Mouse (Mus musculus) natural killer cell, adult 2 months (primary cell): ENCODE results near the gene Itga9.

Experiments used
- DNase-seq, 2 experiments: peaks; one replicate each; pipeline ENCODE4 v3.0.0; 2022; ENCODE audit warnings: low spot score in 2 of 2

Itga9 gene

DNA sequence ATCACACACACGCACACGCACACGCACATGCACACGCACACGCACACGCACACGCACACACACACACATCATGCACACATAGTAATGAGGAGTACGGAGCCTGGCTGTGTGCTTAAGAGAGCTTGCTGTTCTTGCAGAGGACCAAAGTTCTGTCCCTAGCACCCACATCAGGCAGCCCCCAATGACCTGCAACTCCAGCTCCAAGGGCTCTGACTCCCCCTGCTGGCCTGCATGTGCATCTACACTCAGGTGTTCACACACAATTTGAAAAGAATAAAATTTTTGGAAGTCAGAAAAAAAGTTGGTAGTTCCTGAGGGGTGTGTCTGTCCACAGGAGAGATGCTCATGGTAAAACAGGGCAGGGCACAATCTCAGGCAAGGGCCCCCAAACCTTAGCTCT, 209.1 kb downstream of the Itga9 start:
- DNase-seq = no peak

DNA sequence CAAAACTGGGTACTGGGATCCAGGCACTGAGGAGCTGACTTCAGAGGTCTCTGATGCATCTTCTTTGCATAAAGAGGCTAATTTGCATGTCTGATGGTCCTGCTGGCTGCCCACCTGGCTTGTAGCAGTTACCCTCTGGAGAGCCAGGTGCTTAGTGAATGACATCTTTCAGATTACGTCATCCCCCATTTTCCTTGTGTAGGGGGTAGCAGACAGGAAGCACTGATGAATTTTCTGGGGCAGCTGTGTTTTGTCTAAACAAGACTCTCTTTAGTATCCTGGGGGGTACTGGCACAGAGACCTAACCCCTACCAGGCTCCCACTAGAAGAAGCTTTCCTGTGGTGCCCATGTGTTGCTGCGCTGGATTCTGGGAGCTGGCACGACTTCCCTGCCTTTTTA, 212.0 kb downstream of the Itga9 start:
- DNase-seq = no peak

DNA sequence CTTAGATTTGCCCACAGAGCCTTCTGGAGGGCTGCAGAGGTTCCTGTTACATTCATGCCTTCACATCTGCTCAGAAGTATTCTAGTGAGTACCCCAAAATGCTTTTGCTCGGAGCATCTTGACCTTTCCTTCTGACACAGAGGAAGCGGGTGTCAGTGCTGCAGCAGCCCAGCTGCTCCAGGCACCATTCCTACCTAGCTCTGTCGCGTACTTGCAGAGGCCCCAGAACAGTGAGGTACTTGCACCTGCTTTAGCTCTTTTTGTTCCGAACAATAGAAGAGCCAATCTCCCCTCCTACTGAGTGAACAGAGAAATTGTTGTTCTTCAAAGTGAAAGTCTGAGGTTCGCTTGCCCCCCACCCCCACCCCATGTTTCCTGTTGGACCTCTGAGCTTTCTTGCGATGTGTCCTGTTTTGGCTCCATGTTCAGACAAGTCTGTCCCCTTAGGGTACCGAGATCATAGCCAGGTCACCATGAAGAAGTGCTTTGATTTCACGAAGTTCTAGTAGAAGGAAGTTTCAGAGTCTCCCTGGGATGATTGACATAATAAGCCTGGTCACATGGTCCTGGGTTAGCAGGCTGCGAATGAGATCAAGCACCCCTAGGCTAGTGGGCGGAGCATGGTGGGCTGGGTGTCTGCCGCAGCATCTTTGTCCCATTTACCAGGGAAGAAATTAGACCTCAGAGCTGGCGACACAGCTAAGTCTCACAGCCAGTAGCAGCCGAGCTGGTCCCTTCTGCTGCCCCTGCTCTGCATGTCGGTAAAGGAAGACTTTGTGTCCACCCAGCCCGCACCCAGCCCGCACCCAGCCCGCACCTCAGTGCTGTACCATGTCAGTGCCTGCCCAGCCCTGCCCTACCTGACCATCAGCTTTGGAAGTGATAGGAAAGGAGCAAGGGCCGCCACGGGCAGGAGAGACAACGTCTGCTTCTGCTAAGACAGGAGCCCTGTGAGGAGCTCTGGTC, 215.0 kb downstream of the Itga9 start:
- DNase-seq = peak; percentile 18 to 49

DNA sequence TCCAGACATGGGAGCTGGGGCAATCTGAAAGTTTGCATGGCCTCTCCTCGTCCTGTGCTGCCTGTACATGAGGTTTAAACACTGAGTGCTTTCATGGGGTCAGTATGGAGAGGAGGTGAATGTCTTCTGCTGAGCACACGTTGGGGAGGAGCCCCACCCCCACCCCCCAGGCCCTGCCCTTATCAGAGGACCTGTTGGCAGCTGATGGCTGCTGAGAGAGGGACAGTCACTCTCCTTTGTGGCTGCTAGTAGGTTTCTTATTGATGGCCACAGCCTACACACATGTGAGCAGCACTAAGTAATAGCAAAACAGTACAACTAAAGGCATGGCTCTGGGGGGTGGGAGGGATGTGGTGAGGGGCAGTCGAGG, 215.7 kb downstream of the Itga9 start:
- no peak for DNase-seq

DNA sequence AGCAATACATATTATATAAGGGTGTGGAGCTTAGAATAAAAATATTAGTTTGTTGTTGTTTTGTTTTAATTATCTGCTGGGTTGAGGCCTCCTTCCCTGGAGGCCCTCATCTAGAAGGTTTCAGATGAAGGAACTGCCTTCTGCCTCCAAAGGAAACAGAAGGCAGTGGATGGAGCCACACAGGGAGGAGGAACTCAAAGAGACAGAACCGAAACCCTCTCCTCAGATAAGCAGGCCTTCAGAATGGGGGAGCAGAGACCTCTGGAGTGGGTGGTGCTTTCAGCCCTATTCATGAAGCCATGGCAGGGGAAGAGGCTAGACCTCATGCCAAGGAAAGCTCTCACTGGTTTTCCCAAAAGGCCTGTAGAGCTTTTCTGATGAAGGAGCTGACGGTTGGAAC, 216.1 kb downstream of the Itga9 start:
- no peak for DNase-seq

DNA sequence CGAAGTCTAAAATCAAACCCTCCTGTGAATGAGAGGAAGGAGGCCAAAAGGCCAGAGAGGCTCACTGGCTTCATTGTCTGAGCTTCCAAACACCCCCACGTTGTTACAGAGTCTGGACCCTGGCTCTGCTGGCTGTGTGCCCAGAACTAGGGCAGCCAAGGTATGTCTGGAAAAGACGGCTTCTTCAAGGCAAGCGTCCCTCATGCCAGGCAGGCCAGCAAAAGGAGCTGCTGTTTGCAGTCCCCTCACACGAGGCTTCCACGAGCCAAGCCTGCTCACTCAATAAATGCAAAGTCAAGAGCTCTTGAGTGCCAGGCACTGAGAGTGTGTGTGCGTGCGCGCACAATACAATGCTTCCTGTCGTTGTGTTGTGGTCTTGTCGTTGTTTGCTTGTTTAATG, 224.6 kb downstream of the Itga9 start:
- no peak for DNase-seq

DNA sequence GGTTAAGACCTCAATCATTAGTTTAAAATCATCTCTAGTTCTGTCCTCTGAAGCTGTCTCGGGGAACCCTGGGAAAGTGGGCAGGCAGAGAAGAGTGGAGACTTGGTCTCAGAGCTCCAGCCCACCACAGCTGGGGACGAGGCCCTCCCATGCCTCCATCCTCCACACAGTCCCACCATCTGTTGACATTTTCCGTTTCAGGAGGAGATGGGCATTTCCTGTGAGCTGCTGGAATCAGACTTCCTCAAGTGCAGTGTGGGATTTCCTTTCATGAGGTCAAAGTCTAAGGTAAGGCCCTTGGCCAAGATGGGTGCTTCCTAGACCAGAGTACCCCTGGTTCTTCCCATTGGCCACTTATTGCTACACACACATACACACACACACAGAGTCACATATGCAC, 226.0 kb downstream of the Itga9 start:
- DNase-seq = no peak

DNA sequence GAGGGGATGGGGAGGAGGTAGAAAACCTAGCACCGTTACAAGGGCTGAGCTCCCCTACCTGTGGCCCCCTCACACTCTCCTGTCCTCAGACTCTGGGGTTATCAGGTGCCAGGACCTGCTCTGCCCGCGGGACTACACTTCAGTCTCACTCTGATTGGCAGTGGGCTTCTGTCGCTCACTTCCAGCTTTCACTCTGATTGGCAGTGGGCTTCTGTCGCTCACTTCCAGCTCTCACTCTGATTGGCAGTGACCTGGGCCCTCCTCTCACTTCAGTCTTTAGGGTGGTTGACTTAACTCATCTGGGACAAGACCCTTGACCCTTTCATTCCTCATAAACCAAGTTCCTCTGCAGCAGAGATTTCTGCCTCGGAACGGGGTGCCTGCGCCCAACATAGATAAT, 226.9 kb downstream of the Itga9 start:
- no peak for DNase-seq

DNA sequence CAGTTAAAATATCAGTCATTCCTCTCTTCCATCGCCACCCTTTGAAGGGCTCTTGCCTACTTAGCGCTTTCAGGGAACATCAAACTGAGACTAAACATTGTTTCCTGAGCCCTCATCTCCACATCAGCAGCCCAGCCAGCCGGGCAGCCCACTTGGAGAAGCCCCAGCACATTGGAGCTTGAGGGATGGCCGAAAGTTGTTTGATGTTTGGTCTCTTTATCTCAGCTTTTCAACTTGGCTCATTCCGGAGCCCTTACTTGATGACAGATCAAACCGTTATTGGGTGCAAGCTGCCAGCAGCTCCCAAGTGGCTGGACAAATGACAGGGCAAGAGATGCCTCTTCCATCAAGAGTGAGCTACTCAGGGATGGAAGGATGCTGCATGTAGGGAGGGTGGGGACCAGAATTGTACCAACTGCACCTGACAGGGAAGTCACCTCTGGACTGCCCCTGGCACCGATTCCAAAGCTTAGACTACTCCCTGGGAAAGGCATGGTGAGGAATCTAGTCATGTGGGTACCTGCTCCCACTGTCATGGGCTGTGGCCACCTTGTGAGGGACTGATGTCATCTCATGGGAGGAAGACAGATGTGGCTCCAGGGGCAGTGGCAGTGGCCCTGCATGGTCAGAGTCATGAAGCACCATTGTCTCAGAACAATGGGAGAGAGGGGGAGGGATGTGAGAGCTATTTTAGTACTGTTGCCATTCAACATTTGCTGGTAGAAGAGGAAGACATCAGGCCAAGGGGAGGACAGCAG, 232.6 kb downstream of the Itga9 start:
- DNase-seq = no peak

DNA sequence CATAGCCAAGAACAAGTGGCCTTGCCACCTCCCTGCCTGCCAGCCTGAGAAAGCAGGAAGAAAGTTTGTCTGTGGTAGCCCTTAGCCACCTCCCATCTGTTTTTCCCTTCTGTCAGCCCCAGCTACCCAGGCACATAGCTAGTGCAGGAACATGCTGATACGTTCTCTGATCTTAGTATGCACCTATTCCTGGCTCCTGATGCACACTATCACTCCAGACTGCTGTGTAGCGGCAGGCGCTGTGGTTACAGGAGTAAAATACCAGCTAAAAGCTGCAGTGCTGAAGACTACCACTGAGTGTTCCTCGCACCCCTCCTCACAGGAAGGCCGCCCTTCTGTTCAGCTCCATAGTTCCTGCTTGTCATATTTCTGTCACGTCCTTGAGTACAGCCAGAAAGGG, 234.8 kb downstream of the Itga9 start:
- no peak for DNase-seq

DNA sequence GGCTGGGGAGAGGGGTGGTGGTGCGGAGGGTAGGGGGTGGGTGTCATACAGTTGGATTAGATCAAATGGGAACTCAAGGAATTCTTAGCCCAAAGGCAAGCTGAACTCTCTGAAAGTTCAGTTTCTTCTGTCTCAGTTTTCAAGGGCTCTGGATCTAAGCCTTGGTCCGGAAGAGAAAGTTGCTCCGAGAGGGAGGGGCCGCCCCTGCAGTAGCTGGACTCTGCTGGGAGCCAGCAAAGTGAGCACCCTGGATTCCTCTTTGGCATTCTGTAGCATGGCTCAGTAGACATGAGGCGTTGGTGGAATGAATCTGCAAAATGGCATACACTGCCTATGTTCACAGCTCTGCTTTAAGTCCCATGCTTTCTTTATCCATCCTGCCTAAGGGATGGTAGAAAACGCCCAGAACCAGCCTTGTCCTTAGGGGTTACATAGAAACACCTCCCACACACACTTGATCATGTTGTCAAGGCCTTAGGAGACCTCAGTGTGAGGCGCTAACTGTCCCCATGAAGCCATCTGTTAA, 235.5 kb downstream of the Itga9 start:
- no peak for DNase-seq

DNA sequence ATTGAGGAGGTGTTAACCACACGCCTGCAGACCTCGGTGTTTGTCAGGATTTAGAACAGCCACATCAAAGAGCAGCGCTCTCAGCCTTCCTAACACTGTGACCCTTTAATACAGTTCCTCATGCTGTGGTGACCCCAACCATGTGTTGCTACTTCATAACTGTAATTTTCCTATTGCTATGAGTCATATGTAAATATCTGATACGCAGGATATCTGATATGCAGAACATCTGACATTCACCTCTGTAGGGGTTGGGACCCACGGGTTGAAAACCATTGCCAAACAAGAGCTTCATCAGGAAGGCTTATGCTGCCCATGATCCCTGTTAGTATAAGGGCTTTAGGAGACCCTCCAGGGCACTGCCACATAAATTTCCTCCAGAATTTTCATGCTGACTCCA, 237.2 kb downstream of the Itga9 start:
- DNase-seq = no peak

DNA sequence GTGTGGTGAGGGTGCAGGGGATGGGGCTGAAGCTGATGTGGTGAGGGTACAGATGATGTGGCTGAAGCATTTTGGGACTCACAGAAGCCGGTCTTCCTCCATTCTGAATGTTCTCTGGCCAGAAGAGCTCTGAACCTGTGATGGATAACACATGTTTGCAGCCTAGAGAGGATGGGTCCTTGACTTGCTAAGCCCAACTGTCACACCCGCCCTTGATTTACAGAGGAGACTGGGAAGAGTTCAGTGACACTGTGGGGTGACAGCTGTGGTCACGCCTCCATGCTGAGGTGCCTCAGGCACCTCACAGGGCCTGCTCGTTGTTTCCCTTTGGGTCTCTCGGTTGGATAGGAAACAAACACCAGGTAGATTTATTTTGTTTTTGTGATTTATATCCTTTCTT, 238.5 kb downstream of the Itga9 start:
- DNase-seq = no peak

DNA sequence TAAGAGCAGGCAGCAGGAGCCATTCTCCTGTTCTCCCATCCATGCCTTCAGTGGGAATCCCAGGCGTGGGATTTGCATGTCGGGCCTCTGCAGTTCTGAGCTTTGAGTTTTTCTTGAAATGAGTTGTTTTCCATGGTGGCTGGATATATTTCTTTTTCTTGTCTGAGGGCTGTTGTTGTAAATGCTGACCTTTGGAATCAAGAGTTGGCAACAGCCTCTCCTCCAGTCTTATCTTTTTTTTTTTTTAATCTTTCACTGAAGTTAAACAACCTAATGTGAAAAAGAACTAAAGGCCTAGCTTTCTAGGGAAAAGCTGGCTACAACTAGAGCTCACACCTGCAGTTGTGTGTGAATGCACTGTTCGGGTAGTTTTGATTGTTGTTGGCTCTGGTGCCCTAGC, 240.3 kb downstream of the Itga9 start:
- DNase-seq = no peak

DNA sequence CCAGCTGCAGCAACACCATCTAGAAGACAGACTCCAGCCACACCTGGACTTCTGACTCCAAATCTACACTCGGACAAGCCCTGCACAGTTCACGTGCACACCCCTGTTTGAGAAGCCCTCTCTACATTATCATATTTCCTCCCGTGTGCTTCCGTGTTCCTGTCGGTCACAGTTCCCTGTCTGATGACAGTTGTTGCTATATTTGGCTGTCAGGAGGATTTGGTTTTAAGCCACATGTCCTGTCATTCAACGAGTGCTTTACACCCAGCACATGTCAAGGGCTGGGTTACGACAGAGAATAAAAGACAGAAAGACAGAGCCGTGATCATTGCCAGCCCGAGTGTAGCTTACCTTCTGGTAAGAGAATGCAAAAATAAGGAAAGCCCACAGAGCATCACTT, 250.2 kb downstream of the Itga9 start:
- DNase-seq = no peak

DNA sequence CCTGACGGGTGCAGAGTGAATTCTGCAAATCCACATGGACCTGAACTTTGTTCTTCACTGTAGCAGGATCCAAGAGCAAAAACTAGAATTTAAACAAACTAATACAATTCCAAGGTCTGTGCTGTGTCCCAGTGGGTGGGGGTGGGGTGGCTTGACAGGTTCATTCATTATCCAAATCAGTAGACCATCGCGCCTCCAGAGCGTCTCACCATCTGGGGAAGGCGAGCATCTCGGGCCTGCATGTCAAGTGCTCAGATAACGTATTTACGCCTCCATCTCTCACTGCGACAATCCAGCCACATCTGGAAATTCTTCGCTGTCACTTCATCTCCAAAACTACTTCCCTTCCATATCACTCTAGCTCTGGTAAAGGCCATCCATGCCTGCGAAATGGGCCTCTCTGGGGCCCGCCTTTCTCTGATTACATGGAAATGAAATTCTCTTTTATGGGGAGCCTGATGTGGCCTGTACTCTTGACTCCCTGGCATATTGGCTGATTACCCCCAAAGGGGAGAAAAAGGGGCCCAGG, 254.2 kb downstream of the Itga9 start:
- no peak for DNase-seq

DNA sequence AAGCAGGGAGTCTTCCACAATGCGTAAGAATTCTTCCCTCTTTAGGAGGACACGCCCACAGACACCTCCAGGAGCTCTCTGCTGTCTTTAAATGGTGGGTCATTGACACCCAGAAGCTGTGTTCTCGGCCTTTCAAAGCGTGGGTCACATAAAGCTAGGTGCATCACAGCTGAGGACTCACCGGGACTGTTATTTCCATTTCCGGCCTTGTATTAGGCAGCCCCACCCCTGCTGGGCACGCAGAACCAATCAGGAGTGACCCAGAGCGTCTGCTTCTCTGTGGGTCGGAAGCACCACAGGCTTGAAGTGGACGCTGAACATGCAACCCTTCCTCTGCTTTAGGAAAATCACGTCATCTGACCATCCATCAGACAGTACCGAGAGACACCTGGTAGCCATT, 255.7 kb downstream of the Itga9 start:
- DNase-seq = no peak

DNA sequence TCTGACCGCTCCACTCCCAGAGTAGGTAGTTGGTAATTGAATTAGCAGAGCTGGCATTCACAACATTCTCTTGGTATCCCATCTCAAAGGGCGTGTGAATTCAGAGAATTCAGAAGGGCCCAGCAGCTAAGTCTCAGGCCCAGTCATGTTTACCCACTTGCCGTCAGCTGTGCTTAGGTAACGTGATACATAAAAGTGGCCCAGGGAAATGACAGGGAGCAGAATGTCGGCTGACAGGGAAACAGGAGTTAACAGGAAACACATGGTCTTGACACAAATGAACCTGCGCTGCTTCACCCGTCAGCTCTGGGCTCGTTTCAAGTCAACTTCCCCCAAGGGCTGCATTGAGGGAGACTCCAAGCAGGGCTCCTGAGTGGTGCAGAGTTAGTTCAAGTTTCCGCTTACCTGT, 256.4 kb downstream of the Itga9 start:
- no peak for DNase-seq

DNA sequence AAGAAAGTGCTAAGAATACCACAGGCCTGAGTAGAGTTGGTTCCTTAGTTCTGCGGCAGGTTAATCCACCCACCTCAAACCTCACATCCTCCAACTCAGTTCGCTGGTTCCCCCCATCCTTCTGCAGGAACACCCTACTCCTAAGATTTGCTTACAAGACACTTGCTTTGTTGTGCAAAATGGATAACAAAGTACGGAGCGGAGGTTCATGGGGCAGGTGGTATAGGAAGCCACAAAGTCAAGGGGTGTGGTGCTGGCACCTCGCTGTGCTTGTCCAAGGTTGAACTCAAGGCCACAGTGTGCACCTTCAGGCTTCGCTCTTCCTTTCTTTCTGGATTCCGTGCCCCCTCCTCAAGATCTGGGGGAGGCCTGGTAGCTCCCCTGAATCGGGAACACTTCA, 257.0 kb downstream of the Itga9 start:
- no peak for DNase-seq

DNA sequence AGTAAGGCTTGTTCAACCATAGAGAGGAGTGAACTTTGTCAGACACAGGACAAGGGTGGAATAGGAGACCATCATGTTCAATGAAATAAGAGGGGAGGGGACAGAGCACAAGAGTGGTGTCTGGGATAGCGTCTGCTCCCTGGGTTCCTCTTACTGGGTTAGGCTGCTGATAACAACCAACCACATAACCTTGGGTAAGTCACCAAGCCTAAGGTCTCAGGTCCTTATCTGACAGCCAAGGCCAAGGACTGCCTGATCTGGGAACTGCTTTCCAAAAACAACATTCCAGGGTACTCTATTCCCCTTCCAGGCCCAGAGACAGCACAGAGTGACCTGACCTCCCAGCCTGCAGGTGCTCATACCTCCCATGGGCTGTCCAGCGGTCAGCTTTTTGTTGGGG, 260.5 kb downstream of the Itga9 start:
- no peak for DNase-seq

DNA sequence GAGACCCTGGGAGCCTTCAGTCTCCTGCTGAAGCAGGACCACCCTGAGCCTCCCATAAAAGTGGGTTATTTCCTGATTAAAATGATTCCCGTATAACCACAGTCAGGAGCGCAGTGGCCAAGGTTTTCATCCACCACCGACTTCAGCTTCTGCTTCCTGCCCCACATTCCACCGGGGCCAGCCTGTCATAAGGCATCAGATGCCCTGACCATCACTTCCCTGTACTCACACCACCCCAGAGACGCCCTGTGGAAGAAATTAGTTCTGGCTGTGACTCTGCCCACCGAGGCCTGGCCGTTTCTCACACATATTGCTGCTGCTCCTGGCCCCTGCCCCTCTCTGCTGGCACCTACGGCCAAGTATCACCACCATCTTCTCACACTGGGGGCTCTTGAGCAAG, 261.4 kb downstream of the Itga9 start:
- DNase-seq = no peak

DNA sequence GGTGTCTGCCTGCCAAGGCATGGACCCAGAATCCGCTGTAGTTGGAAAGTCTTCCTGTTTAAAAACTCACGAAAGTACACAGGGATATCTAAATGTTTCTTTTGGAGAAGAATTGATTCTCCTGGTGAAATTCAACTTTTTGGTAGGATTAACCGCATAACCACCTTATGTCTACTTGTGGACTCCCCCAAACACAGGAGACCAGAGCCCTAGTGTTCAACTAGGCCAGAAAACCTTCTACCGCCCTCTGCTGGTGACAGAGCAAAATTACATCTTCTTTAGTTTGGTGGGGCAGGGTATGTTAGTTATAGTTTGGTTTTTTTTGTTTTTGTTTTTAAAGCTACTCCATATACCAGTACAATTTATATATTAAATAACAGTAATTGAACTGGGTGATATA, 264.6 kb downstream of the Itga9 start:
- DNase-seq = peak; percentile 11 to 53

DNA sequence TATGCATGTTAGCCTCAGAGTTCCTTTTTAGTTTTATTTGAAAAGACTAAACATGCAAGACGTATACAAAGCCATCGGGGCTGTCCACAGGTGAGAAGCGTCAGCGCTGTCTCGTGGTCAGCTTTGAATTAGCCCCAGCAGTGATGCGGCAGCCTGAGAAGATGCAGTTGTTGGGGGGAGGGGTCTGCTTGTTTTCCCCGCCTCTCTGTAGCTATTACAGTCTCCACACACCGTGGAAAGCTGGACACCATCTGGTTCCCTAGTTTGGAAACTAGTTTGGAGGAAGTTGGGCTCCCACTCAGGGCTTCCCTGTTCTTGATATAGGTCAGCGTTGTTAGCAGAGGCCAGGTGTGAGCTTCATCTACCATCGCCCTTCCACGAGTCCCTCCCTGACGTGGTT, 266.5 kb downstream of the Itga9 start:
- no peak for DNase-seq
